18 mouse cellular contexts compared by ENCODE assay signal in genomic region chr12:102628221-102628620, GRCm38 (mm10).
DNase-seq lines count a peak whose midpoint lies in the region; ATAC-seq and TF ChIP-seq lines count a peak whose summit lies in the region.
"Had no signal": no experiment of that assay in that cellular context is flagged by ENCODE, and none has a peak within 500 bp of the region (broad histone marks: within the 10 kb centered on the region; RNA-seq: fewer than 3 reads in every experiment).

No protein-coding gene starts in this region.

- TF ChIP-seq EP300 in liver, postnatal 0 days (IDR thresholded peaks at IDR 0.05; ENCODE audit: low read depth) = no peak

- no peak for TF ChIP-seq CTCF in liver, postnatal 0 days (IDR thresholded peaks at IDR 0.05; ENCODE audit: low read depth)
- TF ChIP-seq CTCF in small intestine, adult 2 months (IDR thresholded peaks at IDR 0.05; ENCODE audit: extremely low read depth, insufficient read length, insufficient replicate concordance, low read depth, low read length) = no peak
- TF ChIP-seq CTCF in midbrain, postnatal 0 days (IDR thresholded peaks at IDR 0.05) = no peak

- H3K4me1 ChIP-seq in liver, embryonic 11.5 days (replicated peaks; ENCODE audit: control insufficient read depth, insufficient read depth, low read length) = peaks cover 6% of the 10 kb centered on the region
- peaks cover 9% of the 10 kb centered on the region for H3K4me1 ChIP-seq in liver, postnatal 0 days (ENCODE audit: insufficient read depth)
- peaks cover 38% of the 10 kb centered on the region for H3K4me1 ChIP-seq in brown adipose tissue, adult 24 weeks (ENCODE audit: control insufficient read depth, insufficient read depth, insufficient read length, low read length)
- peaks cover 37% of the 10 kb centered on the region for H3K4me1 ChIP-seq in small intestine, adult 2 months (ENCODE audit: control insufficient read depth, insufficient read depth, insufficient read length, low read length)
- 0 out of 2 replicates have a peak, but pooled peaks cover 5% of the 10 kb centered on the region for H3K4me1 ChIP-seq in midbrain, postnatal 0 days (ENCODE audit: insufficient read depth, low read length)

- H3K9me3 ChIP-seq in liver, embryonic 11.5 days (ENCODE audit: control insufficient read depth, low read length) = no peaks in the 10 kb centered on the region
- H3K9me3 ChIP-seq in liver, postnatal 0 days (ENCODE audit: low read length) = no peaks in the 10 kb centered on the region
- no peaks in the 10 kb centered on the region for H3K9me3 ChIP-seq in midbrain, postnatal 0 days (ENCODE audit: low read length)
- H3K9me3 ChIP-seq: forebrain, embryonic 15.5 days; limb, embryonic 15.5 days; midbrain, embryonic 15.5 days; neural tube, embryonic 12.5 days had no signal

- no peak overlapping the region for H3K9ac ChIP-seq in liver, embryonic 11.5 days (ENCODE audit: low read depth, low read length)
- no peak overlapping the region for H3K9ac ChIP-seq in liver, postnatal 0 days (replicated peaks)
- no peak overlapping the region for H3K9ac ChIP-seq in midbrain, postnatal 0 days (replicated peaks; ENCODE audit: low read length, poor library complexity, severe bottlenecking)
- H3K9ac ChIP-seq: forebrain, embryonic 15.5 days; limb, embryonic 15.5 days; lung, embryonic 14.5 days; midbrain, embryonic 15.5 days; neural tube, embryonic 12.5 days had no signal

- no peaks in the 10 kb centered on the region for H3K36me3 ChIP-seq in liver, embryonic 11.5 days (ENCODE audit: control insufficient read depth, insufficient read depth, low read length)
- no peaks in the 10 kb centered on the region for H3K36me3 ChIP-seq in liver, postnatal 0 days (replicated peaks; ENCODE audit: insufficient read depth, low read length)
- 0 out of 2 replicates have a peak, but pooled peaks cover 2% of the 10 kb centered on the region for H3K36me3 ChIP-seq in small intestine, adult 2 months (ENCODE audit: control insufficient read depth, insufficient read depth, low read length)
- no peaks in the 10 kb centered on the region for H3K36me3 ChIP-seq in midbrain, postnatal 0 days (ENCODE audit: insufficient read depth, low read length)
- H3K36me3 ChIP-seq: forebrain, embryonic 15.5 days; limb, embryonic 15.5 days; midbrain, embryonic 15.5 days; neural tube, embryonic 12.5 days had no signal

- intact Hi-C loops in gastrocnemius, postnatal 36 days (cut with DNase I) = no loop called here

- ATAC-seq in liver, embryonic 11.5 days (replicated peaks; ENCODE audit: low FRiP score) = 0 out of 2 replicates have a peak, but pooled peaks have one; percentile 27
- no peak for ATAC-seq in liver, postnatal 0 days
- ATAC-seq in midbrain, postnatal 0 days (ENCODE audit: low FRiP score) = no peak
- ATAC-seq: forebrain, embryonic 15.5 days; midbrain, embryonic 15.5 days had no signal

- H3K27me3 ChIP-seq in liver, embryonic 11.5 days (replicated peaks; ENCODE audit: control insufficient read depth, insufficient read depth, low read length) = no peaks in the 10 kb centered on the region
- H3K27me3 ChIP-seq in liver, postnatal 0 days (ENCODE audit: insufficient read depth, low read length) = no peaks in the 10 kb centered on the region
- H3K27me3 ChIP-seq in small intestine, adult 2 months (ENCODE audit: control insufficient read depth, insufficient read depth, low read length) = no peaks in the 10 kb centered on the region
- H3K27me3 ChIP-seq in midbrain, postnatal 0 days (ENCODE audit: insufficient read depth, low read length) = no peaks in the 10 kb centered on the region
- H3K27me3 ChIP-seq: forebrain, embryonic 15.5 days; limb, embryonic 15.5 days; midbrain, embryonic 15.5 days; neural tube, embryonic 12.5 days had no signal

- 71% methylated on average over 9 of the region's 9 CpGs for WGBS in liver, embryonic 11.5 days
- 62% methylated on average over 9 of the region's 9 CpGs for WGBS in liver, postnatal 0 days (ENCODE audit: insufficient replicate concordance)
- WGBS in small intestine, adult 2 months = 83% methylated on average over 9 of the region's 9 CpGs
- whole genome bisulfite sequencing in midbrain, postnatal 0 days = 89% methylated on average over 9 of the region's 9 CpGs

- DNase-seq in liver, embryonic 11.5 days (ENCODE audit: low spot score) = no peak
- DNase-seq in liver, postnatal 0 days = no peak
- peak; percentile 88 for DNase-seq in CD4-positive, CD25-positive, alpha-beta regulatory T cell, adult 2 months (ENCODE audit: low read depth, low spot score)
- no peak for DNase-seq in midbrain, postnatal 0 days (ENCODE audit: low spot score)
- no peak for DNase-seq in cerebellum, postnatal 25 days
- no peak for DNase-seq in gastrocnemius, postnatal 36 days
- DNase-seq: cerebellum, adult 11-12 months; heart, adult 18-20 months; kidney, adult 8-10 months; kidney, postnatal 4 days; lung, embryonic 14.5 days had no signal

- no peak for TF ChIP-seq POLR2A in small intestine, adult 2 months (IDR thresholded peaks at IDR 0.05; ENCODE audit: low read depth, low read length)

- H3K27ac ChIP-seq in liver, embryonic 11.5 days (ENCODE audit: low read depth, low read length) = no peak overlapping the region
- H3K27ac ChIP-seq in liver, postnatal 0 days (ENCODE audit: low read depth) = no peak overlapping the region
- H3K27ac ChIP-seq in brown adipose tissue, adult 24 weeks (replicated peaks; ENCODE audit: low read depth, low read length) = peak overlapping the region; percentile 69; the same call in 1 of the 2 replicates
- H3K27ac ChIP-seq in small intestine, adult 2 months (ENCODE audit: insufficient read depth, low read depth, low read length) = peak overlapping the region; percentile 33; the same call in 1 of the 2 replicates
- no peak overlapping the region for H3K27ac ChIP-seq in midbrain, postnatal 0 days (ENCODE audit: low read depth, low read length)
- H3K27ac ChIP-seq: forebrain, embryonic 15.5 days; limb, embryonic 15.5 days; midbrain, embryonic 15.5 days; neural tube, embryonic 12.5 days had no signal

- no peak overlapping the region for H3K4me2 ChIP-seq in liver, embryonic 11.5 days
- H3K4me2 ChIP-seq in liver, postnatal 0 days (ENCODE audit: low read depth, low read length) = no peak overlapping the region
- no peak overlapping the region for H3K4me2 ChIP-seq in midbrain, postnatal 0 days (ENCODE audit: low read depth, low read length, poor library complexity, severe bottlenecking)
- H3K4me2 ChIP-seq: forebrain, embryonic 15.5 days; limb, embryonic 15.5 days; lung, embryonic 14.5 days; midbrain, embryonic 15.5 days; neural tube, embryonic 12.5 days had no signal

- H3K4me3 ChIP-seq in liver, embryonic 11.5 days (ENCODE audit: low read depth, low read length) = no peak overlapping the region
- no peak overlapping the region for H3K4me3 ChIP-seq in liver, postnatal 0 days (ENCODE audit: low read depth, low read length)
- no peak overlapping the region for H3K4me3 ChIP-seq in brown adipose tissue, adult 24 weeks (ENCODE audit: insufficient read depth, low read depth, low read length)
- H3K4me3 ChIP-seq in small intestine, adult 2 months (ENCODE audit: low read depth, low read length) = no peak overlapping the region
- H3K4me3 ChIP-seq in midbrain, postnatal 0 days (ENCODE audit: low read depth, low read length) = no peak overlapping the region
- H3K4me3 ChIP-seq: erythroblast, embryonic 14.5 days; forebrain, embryonic 15.5 days; limb, embryonic 15.5 days; midbrain, embryonic 15.5 days; neural tube, embryonic 12.5 days had no signal

Comparison
In these comparisons a context has a peak if more than half of its experiments do, and no peak if none do; other contexts are left out.
1. H3K27ac ChIP-seq: peak in brown adipose tissue, adult 24 weeks (single experiment) and small intestine, adult 2 months (single experiment); none in liver, embryonic 11.5 days (single experiment), liver, postnatal 0 days (single experiment) and midbrain, postnatal 0 days (single experiment).